Mouse (Mus musculus) myocyte (in vitro differentiated cells): Measurements from ENCODE around the gene 4931429L15Rik.

Experiments used
- MAX ChIP-seq: IDR thresholded peaks from one replicate; pipeline ENCODE4 v1.6.1; 2011; ENCODE audit warnings: low read depth, mild to moderate bottlenecking, control low read depth
- MYOD1 ChIP-seq, 3 experiments: IDR thresholded peaks; one replicate each; pipeline ENCODE4 v1.6.1; 2011; ENCODE audit warnings: control low read depth in 2 of 3, low read depth in 2 of 3, mild to moderate bottlenecking in 2 of 3, moderate library complexity in 1 of 3; ENCODE audit not compliant: insufficient read length in 2 of 3, control insufficient read depth in 1 of 3
- POLR2A ChIP-seq: IDR thresholded peaks from one replicate; pipeline ENCODE4 v1.6.1; 2011; ENCODE audit warnings: low read depth, mild to moderate bottlenecking, control low read depth, moderate library complexity; ENCODE audit not compliant: insufficient read length
- POLR2AphosphoS2 ChIP-seq: IDR thresholded peaks from one replicate; pipeline ENCODE4 v1.6.1; 2011; ENCODE audit warnings: low read depth, control low read depth; ENCODE audit not compliant: insufficient read length
- REST ChIP-seq: IDR thresholded peaks from one replicate; pipeline ENCODE4 v1.6.1; 2011; ENCODE audit warnings: mild to moderate bottlenecking, control low read depth, moderate library complexity; ENCODE audit not compliant: insufficient read depth, insufficient read length
- SRF ChIP-seq: IDR thresholded peaks from one replicate; pipeline ENCODE4 v1.6.1; 2011; ENCODE audit warnings: low read depth; ENCODE audit not compliant: control insufficient read depth, insufficient read length
- USF1 ChIP-seq: IDR thresholded peaks from one replicate; pipeline ENCODE4 v1.6.1; 2011; ENCODE audit warnings: low read depth, mild to moderate bottlenecking, control low read depth, moderate library complexity

DNA sequence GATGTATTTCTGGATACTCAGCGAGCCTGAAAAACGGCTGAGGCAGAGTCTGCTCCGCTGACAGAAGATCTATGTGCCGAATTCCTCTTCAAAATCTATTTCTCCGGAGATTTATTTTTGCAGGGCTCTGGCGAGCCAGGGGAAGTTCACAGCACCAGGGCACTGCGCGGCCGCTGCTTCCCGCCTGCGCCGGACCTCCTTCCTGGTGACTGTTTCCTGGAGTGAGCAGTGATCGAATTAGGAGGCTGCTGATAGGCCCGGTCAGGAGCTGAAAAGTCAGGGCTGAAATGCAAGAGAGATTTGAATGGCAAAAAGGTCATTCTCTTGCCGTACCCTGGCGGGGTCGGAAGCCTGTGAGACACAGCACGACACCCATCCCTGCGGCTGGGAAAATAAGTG, 9.5 kb upstream of the 4931429L15Rik start:
- TF ChIP-seq MAX = no peak
- TF ChIP-seq USF1 = no peak
- no peak for TF ChIP-seq MYOD1 (IDR thresholded peaks at IDR 0.05; ENCODE audit: control insufficient read depth in 1 of 3, insufficient read length in 2 of 3, low read depth in 2 of 3)
- TF ChIP-seq POLR2AphosphoS2 = no peak
- TF ChIP-seq POLR2A = no peak
- TF ChIP-seq SRF = no peak
- TF ChIP-seq REST = no peak
